Mouse (Mus musculus): ENCODE results near the gene Tnn. TPM values are rescaled to one million over a fixed set of nuclear protein-coding genes. Genes with fewer than 3 reads are reported as not detected.

The Tnn gene
- polyA plus RNA-seq, 1 experiment from 2014 or later: 0.50 TPM

GRCm38 (mm10) chr1:160136362-160136890 lies 17.0 kb downstream of the Tnn start:
- no peak for DNase-seq (ENCODE audit: low spot score)
- Histone ChIP-seq H3K9me3 (no peaks in the 10 kb centered on the region), H3K27me3 (replicated peaks; ENCODE audit: low read depth, poor library complexity, severe bottlenecking) (no peaks in the 10 kb centered on the region)

GRCm38 (mm10) chr1:160133464-160134079 lies 19.8 kb downstream of the Tnn start:
- WGBS: 73% methylated on average over 4 of the region's 4 CpGs
- no peak for DNase-seq (ENCODE audit: low spot score)

More at GRCm38 (mm10) chr1:160136362-160136890, 17.0 kb downstream of the Tnn start:
- no peaks in the 10 kb centered on the region for H3K36me3 ChIP-seq (replicated peaks)
- no peak overlapping the region for H3K27ac ChIP-seq (replicated peaks)
- H3K4me3 ChIP-seq: no peak overlapping the region
- 90% methylated on average over 7 of the region's 7 CpGs for WGBS
- H3K4me1 ChIP-seq: no peaks in the 10 kb centered on the region

GRCm38 (mm10) chr1:160123957-160124356 lies 29.4 kb downstream of the Tnn start:
- H3K9me3 ChIP-seq: no peaks in the 10 kb centered on the region
- no peak overlapping the region for H3K27ac ChIP-seq (replicated peaks)
- no peaks in the 10 kb centered on the region for H3K4me1 ChIP-seq
- 84% methylated on average over 2 of the region's 2 CpGs for whole genome bisulfite sequencing
- DNase-seq (ENCODE audit: low spot score): no peak
- H3K27me3 ChIP-seq (replicated peaks; ENCODE audit: low read depth, poor library complexity, severe bottlenecking): no peaks in the 10 kb centered on the region
- no peak overlapping the region for H3K4me3 ChIP-seq
- H3K36me3 ChIP-seq (replicated peaks): no peaks in the 10 kb centered on the region

More at GRCm38 (mm10) chr1:160133464-160134079, 19.8 kb downstream of the Tnn start:
- Histone ChIP-seq H3K27me3 (replicated peaks; ENCODE audit: low read depth, poor library complexity, severe bottlenecking) (no peaks in the 10 kb centered on the region), H3K9me3 (no peaks in the 10 kb centered on the region), H3K36me3 (replicated peaks) (no peaks in the 10 kb centered on the region), H3K4me3 (no peak overlapping the region), H3K4me1 (no peaks in the 10 kb centered on the region), H3K27ac (replicated peaks) (no peak overlapping the region)

- Histone ChIP-seq H3K9me3 (no peaks in the 10 kb centered on the region), H3K36me3 (replicated peaks) (no peaks in the 10 kb centered on the region), H3K4me1 (peaks cover 7% of the 10 kb centered on the region; the same call in 1 of the 2 replicates), H3K4me3 (no peak overlapping the region), H3K27ac (replicated peaks) (no peak overlapping the region), H3K27me3 (replicated peaks; ENCODE audit: low read depth, poor library complexity, severe bottlenecking) (no peaks in the 10 kb centered on the region)
- no peak for DNase-seq (ENCODE audit: low spot score)
- WGBS: 58% methylated on average over 2 of the region's 2 CpGs
Measured at GRCm38 (mm10) chr1:160108604-160109003, 44.8 kb downstream of the Tnn start.

- no peaks in the 10 kb centered on the region for H3K27me3 ChIP-seq (replicated peaks; ENCODE audit: low read depth, poor library complexity, severe bottlenecking)
- H3K9me3 ChIP-seq: no peaks in the 10 kb centered on the region
- no peak for DNase-seq (ENCODE audit: low spot score)
- no peak overlapping the region for H3K4me3 ChIP-seq
- WGBS: 91% methylated on average over 5 of the region's 5 CpGs
- H3K27ac ChIP-seq (replicated peaks): no peak overlapping the region
- peaks cover 7% of the 10 kb centered on the region; the same call in 1 of the 2 replicates for H3K4me1 ChIP-seq
- no peaks in the 10 kb centered on the region for H3K36me3 ChIP-seq (replicated peaks)
Measured at GRCm38 (mm10) chr1:160105426-160105825, 48.0 kb downstream of the Tnn start.

- H3K36me3 ChIP-seq (replicated peaks): no peaks in the 10 kb centered on the region
- H3K27ac ChIP-seq (replicated peaks): no peak overlapping the region
- 89% methylated on average over 5 of the region's 5 CpGs for whole genome bisulfite sequencing
- no peak overlapping the region for H3K4me3 ChIP-seq
- H3K27me3 ChIP-seq (replicated peaks; ENCODE audit: low read depth, poor library complexity, severe bottlenecking): no peaks in the 10 kb centered on the region
- no peaks in the 10 kb centered on the region for H3K4me1 ChIP-seq
- no peaks in the 10 kb centered on the region for H3K9me3 ChIP-seq
- no peak for DNase-seq (ENCODE audit: low spot score)
Measured at GRCm38 (mm10) chr1:160100996-160101395, 52.4 kb downstream of the Tnn start.

- 91% methylated on average over 5 of the region's 5 CpGs for WGBS
Measured at GRCm38 (mm10) chr1:160099659-160100302, 53.6 kb downstream of the Tnn start.

GRCm38 (mm10) chr1:160086651-160087050 lies 66.7 kb downstream of the Tnn start:
- 83% methylated on average over 2 of the region's 2 CpGs for WGBS
- H3K27ac ChIP-seq (replicated peaks): no peak overlapping the region
- no peak for DNase-seq (ENCODE audit: low spot score)
- H3K4me1 ChIP-seq: peaks cover 6% of the 10 kb centered on the region; the same call in 1 of the 2 replicates
- H3K36me3 ChIP-seq (replicated peaks): no peaks in the 10 kb centered on the region
- no peaks in the 10 kb centered on the region for H3K9me3 ChIP-seq
- no peak overlapping the region for H3K4me3 ChIP-seq
- no peaks in the 10 kb centered on the region for H3K27me3 ChIP-seq (replicated peaks; ENCODE audit: low read depth, poor library complexity, severe bottlenecking)

More at GRCm38 (mm10) chr1:160099659-160100302, 53.6 kb downstream of the Tnn start:
- H3K4me3 ChIP-seq: no peak overlapping the region
- H3K27me3 ChIP-seq (replicated peaks; ENCODE audit: low read depth, poor library complexity, severe bottlenecking): no peaks in the 10 kb centered on the region
- no peaks in the 10 kb centered on the region for H3K9me3 ChIP-seq
- no peaks in the 10 kb centered on the region for H3K36me3 ChIP-seq (replicated peaks)
- H3K4me1 ChIP-seq: no peaks in the 10 kb centered on the region
- DNase-seq (ENCODE audit: low spot score): no peak
- H3K27ac ChIP-seq (replicated peaks): no peak overlapping the region

- no peaks in the 10 kb centered on the region for H3K36me3 ChIP-seq (replicated peaks)
- H3K27ac ChIP-seq (replicated peaks): no peak overlapping the region
- WGBS: 92% methylated on average over 1 of the region's 1 CpGs
- H3K4me1 ChIP-seq: peaks cover 6% of the 10 kb centered on the region; the same call in 1 of the 2 replicates
- no peaks in the 10 kb centered on the region for H3K27me3 ChIP-seq (replicated peaks; ENCODE audit: low read depth, poor library complexity, severe bottlenecking)
- H3K4me3 ChIP-seq: no peak overlapping the region
- H3K9me3 ChIP-seq: no peaks in the 10 kb centered on the region
- DNase-seq (ENCODE audit: low spot score): no peak
Measured at GRCm38 (mm10) chr1:160084239-160084638, 69.1 kb downstream of the Tnn start.

GRCm38 (mm10) chr1:160082647-160083046 lies 70.7 kb downstream of the Tnn start:
- peaks cover 6% of the 10 kb centered on the region; the same call in 1 of the 2 replicates for H3K4me1 ChIP-seq
- H3K9me3 ChIP-seq: no peaks in the 10 kb centered on the region
- H3K27ac ChIP-seq (replicated peaks): no peak overlapping the region
- H3K36me3 ChIP-seq (replicated peaks): no peaks in the 10 kb centered on the region
- no peak for DNase-seq (ENCODE audit: low spot score)
- H3K4me3 ChIP-seq: no peak overlapping the region
- WGBS: 83% methylated on average over 1 of the region's 1 CpGs
- H3K27me3 ChIP-seq (replicated peaks; ENCODE audit: low read depth, poor library complexity, severe bottlenecking): no peaks in the 10 kb centered on the region

GRCm38 (mm10) chr1:160080800-160081436 lies 72.5 kb downstream of the Tnn start:
- WGBS: 21% methylated on average over 2 of the region's 2 CpGs
- H3K4me1 ChIP-seq: peaks cover 6% of the 10 kb centered on the region; the same call in 1 of the 2 replicates
- peak; percentile 81 for DNase-seq (ENCODE audit: low spot score)
- no peak overlapping the region for H3K27ac ChIP-seq (replicated peaks)
- H3K9me3 ChIP-seq: no peaks in the 10 kb centered on the region
- no peaks in the 10 kb centered on the region for H3K27me3 ChIP-seq (replicated peaks; ENCODE audit: low read depth, poor library complexity, severe bottlenecking)
- no peaks in the 10 kb centered on the region for H3K36me3 ChIP-seq (replicated peaks)
- no peak overlapping the region for H3K4me3 ChIP-seq

GRCm38 (mm10) chr1:160078882-160079661 lies 74.3 kb downstream of the Tnn start:
- Histone ChIP-seq H3K27ac (replicated peaks) (no peak overlapping the region), H3K4me3 (no peak overlapping the region), H3K4me1 (peaks cover 6% of the 10 kb centered on the region; the same call in 1 of the 2 replicates), H3K9me3 (no peaks in the 10 kb centered on the region), H3K36me3 (replicated peaks) (no peaks in the 10 kb centered on the region), H3K27me3 (replicated peaks; ENCODE audit: low read depth, poor library complexity, severe bottlenecking) (no peaks in the 10 kb centered on the region)
- DNase-seq (ENCODE audit: low spot score): no peak
- WGBS: 74% methylated on average over 14 of the region's 14 CpGs
